Mouse (Mus musculus) frontal cortex, postnatal 25 days (tissue): ENCODE results near the gene Pagr1b.

Source experiments
- DNase-seq, 2 experiments: peaks; one replicate each; pipeline ENCODE4 v3.0.0; 2022; ENCODE audit warnings: low spot score in 2 of 2

Pagr1b gene

GRCm38 (mm10) chr7:127016481-127016485 lies at the start of gene Pagr1b:
Pagr1b (minus strand) TSS chr7:127016484.
- no peak for DNase-seq

- DNase-seq = no peak
Measured at GRCm38 (mm10) chr7:127065538-127065937, 49.3 kb upstream of the Pagr1b start.

- DNase-seq = no peak
Measured at GRCm38 (mm10) chr7:127055026-127055585, 38.8 kb upstream of the Pagr1b start.

- peak; percentile 80 to 85 for DNase-seq
Measured at GRCm38 (mm10) chr7:127041851-127042672, 25.8 kb upstream of the Pagr1b start, which contains the start of gene Kif22. Kif22 (minus strand) TSS chr7:127042471.

- DNase-seq = no peak
Measured at GRCm38 (mm10) chr7:127031244-127031643, 15.0 kb upstream of the Pagr1b start.

GRCm38 (mm10) chr7:127030172-127030571 lies 13.9 kb upstream of the Pagr1b start:
- DNase-seq = no peak

GRCm38 (mm10) chr7:127027885-127028284 lies 11.6 kb upstream of the Pagr1b start:
- DNase-seq = no peak

- DNase-seq = peak; percentile 98 to 99
Measured at GRCm38 (mm10) chr7:127026984-127027726, 10.9 kb upstream of the Pagr1b start, which contains the start of gene Maz. Maz (minus strand) TSS chr7:127027037.

GRCm38 (mm10) chr7:127026616-127026983 lies 10.3 kb upstream of the Pagr1b start:
- DNase-seq = no peak

- DNase-seq = no peak
Measured at GRCm38 (mm10) chr7:127026161-127026600, 9.9 kb upstream of the Pagr1b start.

GRCm38 (mm10) chr7:127025556-127026160 lies 9.4 kb upstream of the Pagr1b start:
- DNase-seq = no peak

GRCm38 (mm10) chr7:127024755-127025555 lies 8.7 kb upstream of the Pagr1b start:
- peak; percentile 66 to 69 for DNase-seq

GRCm38 (mm10) chr7:127023896-127024690 lies 7.8 kb upstream of the Pagr1b start:
- DNase-seq = no peak

GRCm38 (mm10) chr7:127023272-127023691 lies 7.0 kb upstream of the Pagr1b start:
- DNase-seq = no peak

- DNase-seq = no peak
Measured at GRCm38 (mm10) chr7:127022528-127023271, 6.4 kb upstream of the Pagr1b start.

- DNase-seq = no peak
Measured at GRCm38 (mm10) chr7:127021563-127022527, 5.6 kb upstream of the Pagr1b start.

GRCm38 (mm10) chr7:127020901-127021562 lies 4.7 kb upstream of the Pagr1b start, which contains the start of the genes Gm42742 and Prrt2:
Gm42742 (minus strand) TSS chr7:127021097.
Prrt2 (minus strand) TSS chr7:127021211.
- DNase-seq = no peak

- no peak for DNase-seq
Measured at GRCm38 (mm10) chr7:127020491-127020890, 4.2 kb upstream of the Pagr1b start.
